Mouse (Mus musculus): Measurements from ENCODE around the gene Afap1. TPM values are rescaled to one million over a fixed set of nuclear protein-coding genes. Genes with fewer than 3 reads are reported as not detected.

Afap1 gene
- 1.1 and 1.2 TPM in 2 replicates for polyA plus RNA-seq (2015; fragmentation: Nextera tagmentation; extraction: Ambion mirVana)

DNA sequence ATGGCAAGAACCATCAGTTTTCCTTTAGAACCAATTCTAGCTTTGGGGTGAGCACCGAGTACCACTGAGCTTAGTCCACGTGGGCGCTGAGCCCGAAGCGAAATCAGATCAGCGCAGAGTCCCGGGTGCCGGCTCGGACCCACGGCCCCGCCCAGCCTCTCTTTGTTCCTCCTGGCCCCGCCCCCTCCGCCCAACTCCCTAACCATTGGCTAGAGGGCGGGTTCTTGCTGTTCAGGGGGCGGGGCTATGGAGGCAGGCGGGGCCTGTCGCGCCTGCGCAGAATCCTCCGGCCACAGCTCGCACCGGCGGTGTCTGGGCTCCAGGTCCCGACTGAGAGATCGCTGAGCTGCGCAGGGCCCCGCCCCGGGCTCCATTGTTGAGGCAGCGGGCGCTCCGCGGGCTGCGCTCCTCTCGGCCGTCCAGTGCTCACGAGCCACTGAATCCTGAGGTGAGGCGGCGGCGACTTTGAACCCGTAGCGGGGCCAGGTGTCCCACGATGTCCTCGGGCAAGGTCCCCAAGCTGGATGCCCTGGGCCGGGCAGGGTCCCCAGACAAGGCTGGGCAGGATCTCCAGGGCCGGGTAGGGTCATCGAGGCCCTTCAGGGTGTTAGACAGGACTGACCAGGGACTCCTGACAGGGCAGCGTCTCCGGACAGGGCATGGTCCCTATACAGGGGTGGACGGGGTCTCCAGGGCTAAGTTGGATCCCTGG is at the start of gene Afap1:
Gene Afap1, plus strand, starts transcription at position 227 of the 712 bp plus-strand sequence.
- WGBS (ENCODE audit: insufficient replicate concordance) = 1% methylated on average over 48 of the region's 49 CpGs

DNA sequence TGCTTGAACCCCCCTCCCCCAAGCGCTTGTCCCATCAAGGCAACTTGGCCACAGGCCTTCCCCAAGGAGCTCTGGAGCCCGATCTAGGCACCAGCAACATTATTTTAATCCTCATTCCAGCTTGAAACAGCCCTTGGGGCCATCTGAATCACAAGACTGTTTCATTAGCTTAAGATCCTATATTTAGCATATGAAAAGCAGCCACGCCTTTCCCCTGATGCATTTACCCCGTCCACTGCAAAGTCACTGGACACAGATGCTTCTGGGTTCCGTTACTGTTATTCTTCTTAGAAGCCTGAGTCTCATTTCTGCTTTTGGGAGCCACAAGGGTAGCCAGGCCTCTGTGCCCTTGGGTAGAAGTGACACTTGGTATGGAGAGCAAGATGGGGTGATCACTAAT is 41.6 kb upstream of the Afap1 start:
- Histone ChIP-seq H3K4me3 (ENCODE audit: low read depth, low read length) (no peak overlapping the region), H3K36me3 (replicated peaks; ENCODE audit: insufficient read depth, low read length) (no peaks in the 10 kb centered on the region), H3K9ac (replicated peaks) (no peak overlapping the region), H3K27me3 (ENCODE audit: insufficient read depth, low read length) (no peaks in the 10 kb centered on the region), H3K9me3 (ENCODE audit: low read length) (no peaks in the 10 kb centered on the region), H3K4me2 (ENCODE audit: low read depth, low read length) (no peak overlapping the region), H3K4me1 (ENCODE audit: insufficient read depth) (no peaks in the 10 kb centered on the region), H3K27ac (ENCODE audit: low read depth) (no peak overlapping the region)
- ATAC-seq (no peak), DNase-seq (no peak)
- 72% methylated on average over 5 of the region's 5 CpGs for WGBS (ENCODE audit: insufficient replicate concordance)
- no peak for TF ChIP-seq CTCF (IDR thresholded peaks at IDR 0.05; ENCODE audit: low read depth)
- TF ChIP-seq EP300 (IDR thresholded peaks at IDR 0.05; ENCODE audit: low read depth) = no peak

More for the DNA sequence above, at the start of gene Afap1:
- Histone ChIP-seq H3K9me3 (ENCODE audit: low read length) (no peaks in the 10 kb centered on the region), H3K27ac (ENCODE audit: low read depth) (no peak within 1 kb of the TSS), H3K27me3 (ENCODE audit: insufficient read depth, low read length) (peaks cover 15% of the 10 kb centered on the region), H3K4me2 (ENCODE audit: low read depth, low read length) (peak within 1 kb of the TSS; percentile 79), H3K4me1 (ENCODE audit: insufficient read depth) (peaks cover 7% of the 10 kb centered on the region), H3K36me3 (replicated peaks; ENCODE audit: insufficient read depth, low read length) (no peaks in the 10 kb centered on the region), H3K9ac (replicated peaks) (peak within 1 kb of the TSS; percentile 69), H3K4me3 (ENCODE audit: low read depth, low read length) (peak within 1 kb of the TSS; percentile 55)
- DNase-seq (peak; percentile 96), ATAC-seq (peak; percentile 94)
- no peak for TF ChIP-seq CTCF (IDR thresholded peaks at IDR 0.05; ENCODE audit: low read depth)
- TF ChIP-seq EP300 (IDR thresholded peaks at IDR 0.05; ENCODE audit: low read depth) = no peak

DNA sequence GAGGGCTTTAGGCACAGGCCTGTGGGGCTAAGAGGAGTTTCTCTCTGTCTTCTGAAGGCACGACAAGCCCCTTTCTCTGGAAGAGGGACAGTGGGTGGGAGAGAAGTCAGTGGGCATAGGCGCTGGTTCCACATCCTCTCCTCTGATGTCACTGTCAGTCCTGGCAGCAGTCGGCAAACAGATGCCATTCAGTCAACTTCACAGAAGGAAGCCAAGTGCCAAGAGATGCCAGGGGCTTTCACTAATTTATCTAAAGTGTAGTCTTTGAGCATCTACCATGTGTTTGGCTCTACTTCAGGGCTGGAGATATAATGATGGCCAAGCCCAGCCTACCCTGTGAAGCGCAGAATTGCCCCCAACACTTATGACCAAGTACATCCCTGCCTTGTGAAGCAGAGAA is 39.7 kb upstream of the Afap1 start:
- ATAC-seq (no peak), DNase-seq (no peak)
- Histone ChIP-seq H3K4me2 (ENCODE audit: low read depth, low read length) (no peak overlapping the region), H3K4me3 (ENCODE audit: low read depth, low read length) (no peak overlapping the region), H3K9me3 (ENCODE audit: low read length) (no peaks in the 10 kb centered on the region), H3K27ac (ENCODE audit: low read depth) (no peak overlapping the region), H3K9ac (replicated peaks) (no peak overlapping the region), H3K27me3 (ENCODE audit: insufficient read depth, low read length) (no peaks in the 10 kb centered on the region), H3K4me1 (ENCODE audit: insufficient read depth) (no peaks in the 10 kb centered on the region), H3K36me3 (replicated peaks; ENCODE audit: insufficient read depth, low read length) (no peaks in the 10 kb centered on the region)
- 81% methylated on average over 4 of the region's 4 CpGs for WGBS (ENCODE audit: insufficient replicate concordance)
- TF ChIP-seq CTCF (IDR thresholded peaks at IDR 0.05; ENCODE audit: low read depth) = no peak
- TF ChIP-seq EP300 (IDR thresholded peaks at IDR 0.05; ENCODE audit: low read depth) = no peak

DNA sequence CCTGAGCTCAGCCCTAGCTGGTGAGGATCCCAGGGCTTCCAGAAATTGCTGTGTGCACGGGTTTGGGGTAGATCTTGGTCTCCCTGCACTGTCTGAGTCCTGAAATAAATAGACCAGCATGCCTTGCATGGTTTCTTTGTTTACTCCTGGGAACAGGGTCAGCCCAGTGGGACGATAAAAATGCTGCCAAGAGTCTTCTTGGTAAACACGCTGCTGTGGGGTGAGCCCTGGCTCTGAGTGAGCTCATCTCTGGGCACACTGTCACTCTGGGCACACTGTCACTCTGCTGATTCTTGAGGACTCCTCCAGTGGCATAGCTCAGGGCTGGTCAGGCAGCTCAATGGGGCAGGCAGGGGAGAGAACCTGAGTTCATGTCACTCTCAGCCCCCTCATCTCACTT is 36.9 kb upstream of the Afap1 start:
- Histone ChIP-seq H3K4me1 (ENCODE audit: insufficient read depth) (no peaks in the 10 kb centered on the region), H3K27me3 (ENCODE audit: insufficient read depth, low read length) (no peaks in the 10 kb centered on the region), H3K9me3 (ENCODE audit: low read length) (no peaks in the 10 kb centered on the region), H3K27ac (ENCODE audit: low read depth) (no peak overlapping the region), H3K36me3 (replicated peaks; ENCODE audit: insufficient read depth, low read length) (no peaks in the 10 kb centered on the region), H3K4me2 (ENCODE audit: low read depth, low read length) (no peak overlapping the region), H3K4me3 (ENCODE audit: low read depth, low read length) (no peak overlapping the region), H3K9ac (replicated peaks) (no peak overlapping the region)
- no peak for TF ChIP-seq EP300 (IDR thresholded peaks at IDR 0.05; ENCODE audit: low read depth)
- no peak for TF ChIP-seq CTCF (IDR thresholded peaks at IDR 0.05; ENCODE audit: low read depth)
- 39% methylated on average over 3 of the region's 3 CpGs for WGBS (ENCODE audit: insufficient replicate concordance)
- ATAC-seq (no peak), DNase-seq (no peak)

DNA sequence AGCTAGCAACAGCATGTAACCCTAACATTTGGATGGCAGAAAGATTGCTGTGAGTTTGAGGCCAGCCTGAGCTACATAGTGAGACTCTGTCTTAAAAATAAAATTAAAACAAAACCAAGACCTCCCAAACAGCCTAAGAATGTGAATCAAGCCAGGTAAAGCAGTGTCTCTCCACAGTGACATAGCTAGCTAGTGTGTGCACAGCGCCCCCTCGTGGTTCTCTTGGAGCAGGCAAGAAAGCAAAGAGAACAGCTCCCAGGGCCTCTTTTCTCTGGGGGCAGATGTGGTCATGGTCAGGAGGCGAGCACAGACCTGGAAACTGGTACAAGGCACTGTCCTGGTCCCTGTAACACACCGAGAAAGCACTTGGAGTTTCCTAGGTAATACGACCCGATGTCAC is 35.0 kb upstream of the Afap1 start:
- ATAC-seq = no peak
- Histone ChIP-seq H3K9me3 (ENCODE audit: low read length) (no peaks in the 10 kb centered on the region), H3K36me3 (replicated peaks; ENCODE audit: insufficient read depth, low read length) (no peaks in the 10 kb centered on the region), H3K4me2 (ENCODE audit: low read depth, low read length) (no peak overlapping the region), H3K4me3 (ENCODE audit: low read depth, low read length) (no peak overlapping the region), H3K27me3 (ENCODE audit: insufficient read depth, low read length) (no peaks in the 10 kb centered on the region), H3K4me1 (ENCODE audit: insufficient read depth) (no peaks in the 10 kb centered on the region), H3K27ac (ENCODE audit: low read depth) (no peak overlapping the region), H3K9ac (replicated peaks) (no peak overlapping the region)
- WGBS (ENCODE audit: insufficient replicate concordance) = 27% methylated on average over 6 of the region's 6 CpGs
- DNase-seq = peak; percentile 79
- TF ChIP-seq EP300 (IDR thresholded peaks at IDR 0.05; ENCODE audit: low read depth) = no peak
- peak; percentile 87 for TF ChIP-seq CTCF (IDR thresholded peaks at IDR 0.05; ENCODE audit: low read depth)

DNA sequence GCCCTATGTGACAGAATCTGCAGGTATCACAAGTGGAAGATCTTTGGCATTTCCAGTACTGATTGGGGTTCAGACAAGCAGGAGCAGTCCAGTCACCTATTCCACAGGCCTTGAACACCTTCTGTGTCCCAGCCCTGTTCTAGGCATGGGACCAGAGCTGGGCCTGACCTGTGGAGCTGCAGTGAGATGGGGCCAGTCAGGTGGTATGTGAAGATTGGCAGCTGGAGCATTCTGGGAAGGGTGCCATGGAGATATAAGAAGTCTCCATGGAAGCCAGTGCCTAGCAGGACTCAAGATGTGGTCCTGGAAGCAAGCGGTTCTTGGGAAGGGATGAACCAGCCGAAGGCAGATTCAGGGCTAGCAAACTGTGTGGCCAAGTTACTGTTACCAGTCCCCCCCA is 31.7 kb upstream of the Afap1 start:
- no peak for TF ChIP-seq EP300 (IDR thresholded peaks at IDR 0.05; ENCODE audit: low read depth)
- TF ChIP-seq CTCF (IDR thresholded peaks at IDR 0.05; ENCODE audit: low read depth) = no peak
- H3K9me3 ChIP-seq (ENCODE audit: low read length) = no peaks in the 10 kb centered on the region
- no peak overlapping the region for H3K9ac ChIP-seq (replicated peaks)
- no peak overlapping the region for H3K27ac ChIP-seq (ENCODE audit: low read depth)
- DNase-seq (no peak), ATAC-seq (no peak)
- WGBS (ENCODE audit: insufficient replicate concordance) = 83% methylated on average over 2 of the region's 2 CpGs
- no peaks in the 10 kb centered on the region for H3K27me3 ChIP-seq (ENCODE audit: insufficient read depth, low read length)
- no peaks in the 10 kb centered on the region for H3K4me1 ChIP-seq (ENCODE audit: insufficient read depth)
- no peak overlapping the region for H3K4me2 ChIP-seq (ENCODE audit: low read depth, low read length)
- no peaks in the 10 kb centered on the region for H3K36me3 ChIP-seq (replicated peaks; ENCODE audit: insufficient read depth, low read length)
- H3K4me3 ChIP-seq (ENCODE audit: low read depth, low read length) = no peak overlapping the region

Data from liver, postnatal 0 days (tissue).